Mouse (Mus musculus) frontal cortex, postnatal 10 days (tissue): Measurements from ENCODE around the gene Chrm5.

Experiments
- DNase-seq, 2 experiments: peaks; one replicate each; pipeline ENCODE4 v3.0.0; 2022; ENCODE audit warnings: low spot score in 2 of 2, mixed read lengths in 1 of 2

The Chrm5 gene

GRCm38 (mm10) chr2:112429665-112430064, 50.9 kb downstream of the Chrm5 start:
- no peak for DNase-seq
